Mouse (Mus musculus): ENCODE data around the gene Socs3.

- TF ChIP-seq POLR2A (IDR thresholded peaks at IDR 0.05; ENCODE audit: borderline replicate concordance, control insufficient read depth, low read depth, low read length): no peak
- no peak for TF ChIP-seq CTCF (IDR thresholded peaks at IDR 0.05; ENCODE audit: control insufficient read depth, insufficient read depth, low read length)
Observed at GRCm38 (mm10) chr11:117930781-117931338, 39.0 kb downstream of the Socs3 start.

All from bone marrow, adult 2 months (tissue).